Mouse (Mus musculus) testis, adult 2 months (tissue): ENCODE data around the gene Ubl5. TPM values are rescaled to one million over a fixed set of nuclear protein-coding genes. Genes with fewer than 3 reads are reported as not detected.
A peak's percentile ranks its signal among the peaks of the same experiment; 100 is the strongest.

ENCODE experiments used
- H3K27ac ChIP-seq: fragments of 200-500 bp; 2 replicates; pipeline ENCODE4 v1.5.1; 2012; ENCODE audit warnings: low read depth, low read length; ENCODE audit not compliant: control insufficient read depth, insufficient read depth
- H3K27me3 ChIP-seq: fragments of 200-500 bp; 2 replicates; pipeline ENCODE4 v1.6.1; 2012; ENCODE audit warnings: mild to moderate bottlenecking, low read length, moderate library complexity; ENCODE audit not compliant: control insufficient read depth, insufficient read depth
- H3K36me3 ChIP-seq: fragments of 200-500 bp; 2 replicates; pipeline ENCODE4 v1.6.1; 2012; ENCODE audit warnings: mild to moderate bottlenecking, low read length; ENCODE audit not compliant: control insufficient read depth, insufficient read depth
- H3K4me1 ChIP-seq: fragments of 200-500 bp; 2 replicates; pipeline ENCODE4 v1.6.1; 2012; ENCODE audit warnings: low read length; ENCODE audit not compliant: control insufficient read depth, insufficient read depth
- H3K4me3 ChIP-seq: fragments of 200-500 bp; 2 replicates; pipeline ENCODE4 v1.5.1; 2012; ENCODE audit warnings: low read depth, mild to moderate bottlenecking, low read length, moderate library complexity, mixed read lengths; ENCODE audit not compliant: control insufficient read depth
- CTCF ChIP-seq: fragments of 200-500 bp; IDR thresholded peaks from 2 replicates; pipeline ENCODE4 v1.5.1; 2012; ENCODE audit warnings: low read depth, mild to moderate bottlenecking, inconsistent platforms, low read length, moderate library complexity; ENCODE audit not compliant: control insufficient read depth, insufficient read depth, insufficient replicate concordance
- POLR2A ChIP-seq: fragments of 200-500 bp; IDR thresholded peaks from 2 replicates; pipeline ENCODE4 v1.6.1; 2012; ENCODE audit warnings: low read depth, mild to moderate bottlenecking, inconsistent platforms, low read length, moderate library complexity; ENCODE audit not compliant: control insufficient read depth
- polyA plus RNA-seq: library from polyadenylated mRNA; depleted of rRNA; stranded (reverse); fragments of >200 nt; gene quantifications from 2 replicates; pipeline ENCODE4 v1.2.3, GENCODE M21; 2012

The Ubl5 gene
- polyA plus RNA-seq, 1 experiment = 175 TPM

DNA sequence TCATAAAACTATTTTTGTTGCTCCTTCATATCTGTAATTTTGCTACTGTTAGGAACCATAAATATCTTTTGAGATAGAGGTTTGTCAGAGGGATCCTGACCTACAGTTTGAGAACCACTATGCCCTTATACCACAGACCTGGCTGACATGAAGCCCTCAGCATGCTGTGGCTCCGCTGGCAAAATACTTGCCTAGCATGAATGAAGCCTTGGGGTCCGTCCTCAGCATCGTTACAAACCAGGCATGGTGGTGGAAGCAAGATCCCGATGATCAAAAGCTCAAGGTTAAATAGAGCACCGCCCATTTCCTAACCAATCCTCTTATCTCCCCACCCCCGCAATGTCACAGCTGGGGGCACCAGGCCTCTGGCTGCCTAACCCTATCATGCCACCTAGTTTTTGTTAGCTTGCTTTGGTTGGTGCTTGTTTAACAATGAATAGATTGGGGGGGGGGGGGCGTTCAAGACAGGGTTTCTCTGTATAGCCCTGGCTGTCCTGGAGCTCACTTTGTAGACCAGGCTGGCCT lies 23.9 kb downstream of the Ubl5 start:
- TF ChIP-seq POLR2A = no peak
- TF ChIP-seq CTCF = no peak
- Histone ChIP-seq H3K27me3 (no peaks in the 10 kb centered on the region), H3K36me3 (no peaks in the 10 kb centered on the region; the same call in 1 of the 2 replicates), H3K4me1 (peaks cover 12% of the 10 kb centered on the region), H3K27ac (no peak overlapping the region), H3K4me3 (no peak overlapping the region)

DNA sequence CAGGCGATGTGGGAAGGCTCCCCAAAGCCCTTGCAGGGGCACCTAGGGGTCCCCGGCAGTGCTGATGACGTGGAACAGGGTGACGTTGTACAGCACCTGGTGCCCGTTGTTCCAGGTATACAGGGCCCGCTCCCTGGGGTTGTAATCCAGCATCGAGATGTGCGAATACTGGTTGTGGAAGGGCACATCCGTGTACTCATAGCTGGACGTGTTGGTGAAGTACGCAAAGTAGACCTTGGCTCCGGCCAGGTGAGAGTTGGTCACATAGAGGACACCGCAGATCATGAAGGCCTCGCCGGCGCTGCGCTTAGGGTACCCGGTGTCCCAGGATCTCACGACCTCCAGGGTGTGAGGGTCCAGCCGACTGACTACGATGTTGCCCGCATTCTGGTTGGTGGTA lies 25.4 kb downstream of the Ubl5 start:
- H3K27ac ChIP-seq = no peak overlapping the region
- no peaks in the 10 kb centered on the region for H3K36me3 ChIP-seq
- peaks cover 14% of the 10 kb centered on the region for H3K4me1 ChIP-seq
- no peak for TF ChIP-seq CTCF
- TF ChIP-seq POLR2A = no peak
- H3K27me3 ChIP-seq = no peaks in the 10 kb centered on the region
- peak overlapping the region; percentile 59 for H3K4me3 ChIP-seq

DNA sequence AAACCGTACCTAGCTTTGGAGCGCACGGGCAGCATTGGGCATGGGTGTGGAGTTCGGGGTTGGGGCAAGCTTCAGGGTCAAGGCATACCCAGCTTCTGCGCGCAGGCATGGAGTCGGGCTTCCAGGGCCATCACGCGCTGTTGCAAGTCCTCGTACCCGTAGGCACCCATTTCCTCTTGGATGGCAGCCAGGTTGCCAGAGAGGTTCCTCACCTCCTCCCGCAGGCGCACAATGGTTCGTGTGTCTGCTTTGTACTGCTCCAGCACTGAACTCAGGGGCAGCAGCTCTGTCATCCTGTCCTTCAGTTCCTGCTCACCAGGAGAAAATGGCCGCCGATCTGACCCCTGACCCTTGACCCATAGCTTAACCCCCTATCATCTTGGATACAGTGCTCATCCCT lies 29.4 kb downstream of the Ubl5 start:
- Histone ChIP-seq H3K27ac (no peak overlapping the region), H3K27me3 (no peaks in the 10 kb centered on the region), H3K4me1 (peaks cover 11% of the 10 kb centered on the region), H3K36me3 (no peaks in the 10 kb centered on the region), H3K4me3 (peak overlapping the region; percentile 74)
- no peak for TF ChIP-seq CTCF
- TF ChIP-seq POLR2A = no peak

DNA sequence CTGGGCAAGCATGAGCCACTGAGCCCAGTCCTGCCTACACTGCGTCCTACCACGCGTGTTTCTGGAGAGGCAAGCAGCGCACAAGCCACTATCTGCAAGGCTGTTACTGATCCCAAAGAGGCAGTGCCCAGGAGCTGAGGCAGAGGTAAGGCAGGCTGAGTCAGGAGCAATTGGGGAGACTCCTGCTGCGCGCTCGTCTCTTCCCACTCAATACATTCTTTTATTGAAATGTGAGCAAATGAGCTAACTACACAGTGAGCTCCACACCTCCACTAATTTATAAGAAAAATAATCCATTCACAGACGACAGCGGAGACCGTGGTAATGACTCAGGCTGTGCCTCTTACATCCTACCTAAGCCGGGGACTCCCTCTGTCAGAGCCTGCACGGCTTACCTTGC lies 35.2 kb downstream of the Ubl5 start:
- no peaks in the 10 kb centered on the region for H3K27me3 ChIP-seq
- no peaks in the 10 kb centered on the region for H3K4me1 ChIP-seq
- TF ChIP-seq POLR2A (no peak), CTCF (no peak)
- H3K36me3 ChIP-seq = no peaks in the 10 kb centered on the region
- no peak overlapping the region for H3K4me3 ChIP-seq
- no peak overlapping the region for H3K27ac ChIP-seq

DNA sequence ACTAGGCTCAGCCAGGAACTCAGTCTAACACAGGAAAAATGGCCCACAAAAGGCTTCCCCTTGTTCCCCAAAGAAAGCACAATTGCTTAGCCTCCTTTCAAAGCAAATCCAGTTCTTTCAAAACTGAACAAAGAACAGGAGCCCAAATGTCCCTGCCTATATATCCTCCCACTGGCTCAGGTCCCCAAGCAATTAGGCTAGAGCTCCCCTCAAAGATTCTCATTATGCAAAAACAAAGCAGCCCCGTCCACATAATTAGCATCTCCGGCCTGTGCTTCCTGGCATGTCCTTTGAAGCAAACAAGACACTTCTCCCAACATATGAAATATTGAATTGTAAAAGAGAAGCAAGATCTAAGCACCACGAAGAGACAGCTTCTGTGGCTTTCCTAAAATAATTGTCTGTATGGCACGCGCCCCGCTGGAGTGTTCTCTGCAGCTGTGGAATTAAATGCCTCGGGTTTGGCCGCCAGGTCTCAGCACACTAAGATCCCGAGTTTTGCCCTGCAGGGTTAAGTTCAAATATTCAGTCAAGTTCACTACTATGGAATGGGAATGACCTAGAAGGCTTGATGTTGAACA lies 37.8 kb downstream of the Ubl5 start:
- Histone ChIP-seq H3K4me3 (no peak overlapping the region), H3K27ac (no peak overlapping the region), H3K27me3 (no peaks in the 10 kb centered on the region), H3K4me1 (no peaks in the 10 kb centered on the region), H3K36me3 (no peaks in the 10 kb centered on the region)
- TF ChIP-seq POLR2A (no peak), CTCF (no peak)

DNA sequence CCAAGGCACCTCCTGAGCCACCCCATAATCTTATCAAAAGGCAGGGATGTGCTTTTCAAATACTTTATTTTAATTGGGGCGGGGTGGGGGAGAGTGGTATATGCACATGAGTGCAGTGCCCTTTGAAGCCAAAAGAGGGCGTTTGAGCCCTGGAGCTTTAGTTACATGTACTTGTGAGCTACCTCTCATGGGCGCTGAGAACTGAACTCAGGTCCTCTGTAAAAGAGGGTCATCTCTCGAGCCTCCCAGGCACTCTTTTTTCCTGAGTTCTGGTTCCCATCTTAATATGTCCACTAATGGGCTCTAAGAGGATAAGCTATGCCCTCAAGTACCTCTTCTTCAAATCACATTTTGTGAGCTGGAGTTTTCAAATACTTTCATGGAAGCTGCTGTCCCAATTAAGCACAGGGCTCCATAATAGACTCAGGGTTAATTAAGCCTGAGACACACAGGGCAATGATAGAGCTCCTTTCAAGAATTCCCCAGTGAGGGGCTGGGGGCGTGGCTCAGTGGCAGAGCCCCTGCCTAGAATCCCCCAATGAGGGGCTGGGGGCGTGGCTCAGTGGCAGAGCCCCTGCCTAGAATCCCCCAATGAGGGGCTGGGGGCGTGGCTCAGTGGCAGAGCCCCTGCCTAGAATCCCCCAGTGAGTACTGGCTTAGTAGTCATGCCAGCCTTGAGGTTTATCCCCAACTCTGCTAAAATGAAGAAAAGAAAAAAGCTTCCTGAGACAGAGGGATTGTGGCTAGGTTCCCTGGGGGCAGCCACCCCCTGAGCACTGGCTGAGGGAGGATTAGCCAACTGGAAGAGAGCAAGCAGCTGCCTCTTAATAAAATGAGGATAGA lies 39.1 kb downstream of the Ubl5 start:
- no peaks in the 10 kb centered on the region for H3K27me3 ChIP-seq
- TF ChIP-seq POLR2A = no peak
- TF ChIP-seq CTCF = no peak
- H3K4me1 ChIP-seq = no peaks in the 10 kb centered on the region
- no peaks in the 10 kb centered on the region for H3K36me3 ChIP-seq
- no peak overlapping the region for H3K27ac ChIP-seq
- no peak overlapping the region for H3K4me3 ChIP-seq

DNA sequence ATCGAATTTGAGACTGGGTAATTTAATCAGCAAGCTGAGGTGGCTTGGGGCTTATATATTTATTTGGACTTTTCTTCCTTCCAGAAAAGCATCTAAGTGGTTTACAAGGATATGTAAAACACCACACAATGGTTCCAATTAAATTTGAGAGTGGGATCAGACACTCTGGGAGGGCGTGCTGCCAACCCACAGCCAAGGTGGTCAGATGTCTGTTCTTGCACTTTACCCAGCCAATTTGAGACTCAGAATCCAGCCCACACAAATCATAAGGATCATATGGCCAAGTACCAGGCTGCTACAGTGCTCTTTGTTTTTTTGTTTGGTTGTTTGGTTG lies 39.7 kb downstream of the Ubl5 start:
- TF ChIP-seq POLR2A (no peak), CTCF (no peak)
- Histone ChIP-seq H3K36me3 (no peaks in the 10 kb centered on the region), H3K27me3 (no peaks in the 10 kb centered on the region), H3K27ac (no peak overlapping the region), H3K4me3 (no peak overlapping the region), H3K4me1 (no peaks in the 10 kb centered on the region)
